Mouse (Mus musculus) kidney, adult 9 months (tissue): ENCODE measurements around the gene Olfr668.
"Not testable (repeated sequence)": the region's sequence is repeated elsewhere in the genome, so short reads cannot be mapped to it uniquely, and the experiment has no call there.

Experiments used
- DNase-seq: peaks from one replicate; pipeline ENCODE4 v3.0.0; 2022

Olfr668 gene

GRCm38 (mm10) chr7:104927957-104928356 lies at the start of gene Olfr668:
Gene Olfr668 (minus strand): TSS chr7:104928057.
- no peak for DNase-seq

GRCm38 (mm10) chr7:104972507-104972906 lies 44.6 kb upstream of the Olfr668 start:
- not testable (repeated sequence) for DNase-seq

GRCm38 (mm10) chr7:104962520-104962919 lies 34.7 kb upstream of the Olfr668 start, which contains the start of gene Olfr670:
Gene Olfr670 (minus strand): TSS chr7:104962620.
- DNase-seq: no peak

GRCm38 (mm10) chr7:104950234-104950633 lies 22.4 kb upstream of the Olfr668 start:
- DNase-seq: not testable (repeated sequence)

- DNase-seq: no peak
Observed at GRCm38 (mm10) chr7:104933940-104934339, 6.1 kb upstream of the Olfr668 start, which contains the start of gene Olfr669. Gene Olfr669 (plus strand): TSS chr7:104934240.

GRCm38 (mm10) chr7:104921382-104921781 lies 6.5 kb downstream of the Olfr668 start, which contains the start of gene Olfr667:
Gene Olfr667 (minus strand): TSS chr7:104921482.
- DNase-seq: no peak

- no peak for DNase-seq
Observed at GRCm38 (mm10) chr7:104895852-104896251, 32.0 kb downstream of the Olfr668 start, which contains the start of gene Olfr666. Gene Olfr666 (minus strand): TSS chr7:104895952.

- no peak for DNase-seq
Observed at GRCm38 (mm10) chr7:104877731-104878130, 50.1 kb downstream of the Olfr668 start, which contains the start of gene Olfr665. Gene Olfr665 (plus strand): TSS chr7:104878031.
